Mouse (Mus musculus): ENCODE results near the gene Olfm1.

The Olfm1 gene

DNA sequence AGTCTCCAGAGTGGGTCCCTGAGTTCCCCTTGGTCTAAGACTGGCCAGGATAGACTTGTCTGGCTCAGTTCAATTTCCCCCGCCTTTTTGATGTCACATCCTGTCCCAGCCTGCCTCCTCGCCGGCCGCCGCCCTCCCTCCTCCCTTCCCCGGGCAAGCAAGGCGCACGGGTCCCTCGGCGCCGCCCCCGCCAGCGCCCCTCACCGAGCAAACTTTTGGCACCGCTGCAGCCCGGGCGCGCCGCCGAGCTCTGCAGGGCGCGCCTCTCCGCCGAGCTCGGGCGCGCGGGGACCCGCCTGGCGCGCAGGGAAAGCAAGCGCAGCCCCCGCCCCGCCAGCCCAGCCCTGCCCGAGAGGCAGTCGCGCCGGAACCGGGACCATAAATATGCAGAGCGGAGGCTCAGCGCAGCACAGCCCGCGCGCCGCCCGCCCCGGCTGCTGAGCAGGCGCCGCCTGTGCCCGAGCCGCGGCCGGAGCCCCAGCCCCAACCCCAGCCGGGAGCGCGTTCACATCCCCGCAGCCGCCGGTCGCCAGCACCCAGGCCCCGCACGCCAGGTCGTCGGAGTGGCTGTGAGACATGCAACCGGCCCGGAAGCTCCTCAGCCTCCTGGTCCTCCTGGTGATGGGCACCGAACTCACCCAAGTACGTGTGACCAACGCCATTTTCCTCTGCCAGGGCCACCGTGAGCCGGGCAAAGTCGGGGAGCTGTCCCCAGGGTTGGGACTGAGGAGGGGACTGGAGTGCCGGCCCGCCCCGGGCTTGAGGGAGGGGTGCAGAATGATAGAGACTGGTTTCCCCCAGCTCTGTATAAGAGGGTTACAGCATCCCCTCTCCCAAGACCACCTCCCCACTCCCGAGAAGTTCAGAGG is at the start of gene Olfm1:
Olfm1 (plus strand) TSS at position 172 of the 869 bp plus-strand sequence.
- no peak for DNase-seq (ENCODE audit: low read depth)

DNA sequence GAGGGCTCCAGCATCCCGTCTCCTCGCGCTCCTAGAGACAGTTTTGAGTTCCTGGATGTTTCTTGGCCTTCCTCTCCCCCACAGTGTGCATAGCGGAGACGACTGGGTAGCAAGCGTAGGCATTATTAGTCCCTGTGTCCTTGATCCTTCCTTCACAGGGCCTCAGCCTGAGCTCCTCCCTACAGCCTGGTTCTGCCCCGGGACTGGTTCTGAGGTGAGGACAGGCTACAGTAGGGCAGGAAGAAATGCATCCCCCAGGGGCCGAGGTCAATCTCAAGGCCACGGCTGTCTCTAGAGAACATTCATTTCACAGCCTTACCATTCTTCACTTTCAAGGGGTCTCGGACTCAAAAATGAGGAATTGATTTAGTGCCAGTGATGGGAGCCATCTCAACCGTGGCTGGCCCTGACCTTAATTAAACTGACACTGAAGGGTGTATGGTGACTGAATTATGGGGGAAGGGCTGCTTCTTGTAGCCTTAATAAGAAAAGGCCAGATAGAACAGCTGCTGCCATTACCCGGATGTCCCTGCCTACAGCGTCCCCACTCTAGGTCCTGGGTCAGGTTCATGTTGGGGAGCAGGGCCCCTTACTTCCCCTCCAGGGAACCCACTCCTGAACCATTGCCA is 49.3 kb upstream of the Olfm1 start:
- no peak for DNase-seq (ENCODE audit: low read depth)

DNA sequence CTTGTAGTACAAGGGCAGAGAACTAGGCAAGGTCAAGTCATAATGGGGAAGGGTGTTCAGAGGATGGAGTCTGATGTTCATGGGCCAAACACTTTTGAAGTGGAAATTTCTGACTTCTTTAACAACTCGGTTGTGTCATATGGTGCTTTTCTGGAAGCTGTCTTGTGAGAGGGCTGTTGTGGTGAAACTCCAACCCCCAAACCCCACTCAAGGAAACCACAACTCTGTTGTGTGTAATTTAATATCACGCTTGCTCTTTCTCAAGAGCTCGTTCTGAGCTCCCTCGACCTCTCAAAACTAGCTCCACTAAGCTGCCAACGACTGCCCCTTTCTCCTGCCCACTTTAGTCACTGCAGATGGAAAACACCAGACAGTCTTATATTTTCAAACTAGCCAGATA is 47.1 kb upstream of the Olfm1 start:
- no peak for DNase-seq (ENCODE audit: low read depth)

DNA sequence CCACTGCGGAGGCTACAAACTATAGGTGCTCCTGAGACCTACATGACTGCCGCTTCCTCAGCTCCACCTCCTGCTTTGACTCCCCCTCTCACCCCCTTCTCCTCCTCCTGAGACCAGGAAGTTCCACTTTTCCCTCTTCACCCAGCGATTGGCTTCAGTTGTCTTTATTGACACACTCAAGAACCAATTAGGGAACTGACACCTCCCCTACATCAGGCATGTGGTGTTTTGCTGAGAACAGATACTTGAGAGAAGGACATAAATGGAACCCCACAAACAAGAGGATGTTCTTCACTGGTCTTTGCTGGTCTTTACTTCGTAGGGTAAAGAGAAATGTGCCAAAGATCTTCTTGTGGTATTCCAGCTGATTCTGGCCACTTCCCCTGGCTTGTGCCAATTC is 46.6 kb upstream of the Olfm1 start:
- no peak for DNase-seq (ENCODE audit: low read depth)

DNA sequence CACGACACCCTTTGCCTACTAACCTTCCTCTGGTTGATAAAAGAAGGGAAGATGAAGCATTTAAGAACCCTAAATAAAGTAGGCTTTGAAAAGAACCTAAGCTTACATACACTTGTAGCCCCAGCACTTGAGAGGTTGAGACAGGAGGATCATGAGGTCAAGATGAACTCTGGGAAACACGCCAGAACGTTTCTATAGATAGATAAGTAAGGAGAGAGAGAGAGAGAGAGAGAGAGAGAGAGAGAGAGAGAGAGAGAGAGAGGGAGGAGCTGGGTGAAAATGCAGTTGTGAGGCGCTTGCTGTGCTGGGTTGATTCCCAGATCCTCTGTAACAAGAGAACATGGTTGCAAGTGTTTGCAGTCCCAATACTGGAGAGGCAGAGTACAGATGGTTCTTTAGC is 46.1 kb upstream of the Olfm1 start:
- DNase-seq (ENCODE audit: low read depth) = no peak

DNA sequence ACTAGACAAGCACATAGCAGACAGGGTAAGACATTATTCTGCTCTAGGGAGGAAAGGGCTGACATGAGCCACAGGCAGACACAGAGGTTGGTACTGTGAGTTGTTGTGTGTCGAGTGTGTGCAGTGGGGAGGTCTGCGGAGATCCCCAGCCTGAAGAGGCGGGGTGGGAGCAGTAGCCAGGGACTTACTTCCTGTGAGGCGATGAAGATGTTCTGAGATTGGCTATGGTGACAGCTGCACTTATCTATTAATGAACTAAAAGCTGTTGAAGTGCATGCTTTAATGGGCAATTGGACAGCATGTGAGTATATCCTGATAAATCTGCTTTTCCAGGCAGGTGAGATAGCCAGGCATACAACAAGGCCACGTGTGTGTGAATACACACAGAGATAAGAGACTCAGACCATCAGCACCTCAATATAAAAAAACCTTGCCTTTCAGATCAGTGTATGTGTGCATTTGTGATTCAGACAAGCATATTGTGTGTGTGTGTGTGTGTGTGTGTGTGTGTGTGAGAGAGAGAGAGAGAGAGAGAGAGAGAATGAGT is 45.5 kb upstream of the Olfm1 start:
- DNase-seq (ENCODE audit: low read depth) = no peak

DNA sequence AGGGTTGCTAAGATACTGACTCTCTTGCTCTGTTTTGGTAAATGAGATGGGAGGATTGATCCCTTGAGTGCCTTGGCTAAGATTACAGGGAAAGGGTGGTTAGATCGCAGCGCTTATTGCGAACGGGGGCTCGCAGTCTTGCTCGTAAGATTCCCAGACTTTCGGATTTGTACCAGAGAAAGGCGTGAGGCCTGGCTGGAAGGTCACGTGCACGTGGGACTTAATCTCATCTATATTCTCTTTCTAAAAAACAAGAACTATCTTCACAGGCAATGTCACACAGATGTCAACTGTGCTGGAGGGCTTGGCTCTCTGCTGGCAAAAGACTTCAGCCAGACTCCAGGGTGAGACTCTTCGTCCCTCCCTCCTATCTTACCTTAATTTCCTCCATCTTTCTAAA is 43.1 kb upstream of the Olfm1 start:
- no peak for DNase-seq (ENCODE audit: low read depth)

DNA sequence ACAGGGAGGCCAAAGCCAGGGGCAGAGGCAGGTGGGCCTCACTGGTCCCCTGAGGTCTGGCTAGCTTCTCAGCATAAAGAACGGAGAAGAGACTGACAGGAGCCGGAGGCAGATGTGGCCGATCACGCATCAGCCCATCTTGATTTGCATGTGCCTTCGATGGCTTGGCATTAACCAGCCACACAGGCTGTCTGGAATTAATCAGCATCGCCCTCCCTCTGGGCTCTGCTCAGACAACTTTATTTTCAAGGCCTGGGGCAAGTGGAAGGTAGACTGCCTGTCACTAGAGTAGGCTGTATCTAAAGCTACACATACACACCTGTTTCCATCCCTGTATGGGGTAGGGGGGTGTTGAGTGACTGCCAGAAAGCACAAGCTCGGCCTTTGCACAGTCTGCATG is 32.2 kb upstream of the Olfm1 start:
- DNase-seq (ENCODE audit: low read depth) = no peak

DNA sequence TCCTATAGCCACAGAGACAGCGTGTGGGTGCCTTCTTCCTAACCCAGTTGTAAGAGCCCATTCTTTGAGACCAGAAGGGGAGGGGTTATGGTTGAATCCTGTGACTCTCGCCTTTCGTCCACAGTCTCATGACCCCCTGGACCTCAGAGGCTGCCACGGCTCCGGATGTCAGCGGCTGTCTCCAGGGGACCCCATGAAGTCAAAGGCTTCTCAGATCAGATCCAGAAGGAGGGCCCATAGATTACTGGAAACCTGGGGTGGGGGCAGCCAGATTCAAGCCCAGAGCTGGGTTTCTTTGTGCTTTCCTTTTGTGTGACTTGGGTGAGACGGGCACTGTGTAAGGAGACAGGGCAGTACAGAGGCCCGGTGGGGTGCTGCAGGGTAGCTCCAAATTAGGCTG is 27.2 kb upstream of the Olfm1 start:
- no peak for DNase-seq (ENCODE audit: low read depth)

DNA sequence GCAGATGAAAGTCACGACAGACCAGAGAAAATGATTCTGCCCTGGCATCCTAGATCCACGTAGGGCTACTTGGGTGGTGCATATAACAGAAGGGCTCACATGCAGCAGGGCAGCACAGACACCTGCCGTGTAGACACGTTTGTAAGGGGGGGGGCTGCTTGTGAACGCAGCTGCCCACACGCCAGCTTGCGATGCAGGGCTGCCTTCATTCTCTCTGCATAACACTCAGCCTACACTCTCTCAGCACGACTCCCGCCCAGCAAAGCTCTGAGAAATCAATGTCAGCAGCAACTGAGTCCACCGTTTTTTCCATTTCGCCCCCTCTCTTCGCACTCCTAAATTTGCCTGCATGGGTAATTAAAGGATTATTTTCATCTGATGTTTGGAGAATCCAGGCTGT is 23.5 kb upstream of the Olfm1 start:
- no peak for DNase-seq (ENCODE audit: low read depth)

DNA sequence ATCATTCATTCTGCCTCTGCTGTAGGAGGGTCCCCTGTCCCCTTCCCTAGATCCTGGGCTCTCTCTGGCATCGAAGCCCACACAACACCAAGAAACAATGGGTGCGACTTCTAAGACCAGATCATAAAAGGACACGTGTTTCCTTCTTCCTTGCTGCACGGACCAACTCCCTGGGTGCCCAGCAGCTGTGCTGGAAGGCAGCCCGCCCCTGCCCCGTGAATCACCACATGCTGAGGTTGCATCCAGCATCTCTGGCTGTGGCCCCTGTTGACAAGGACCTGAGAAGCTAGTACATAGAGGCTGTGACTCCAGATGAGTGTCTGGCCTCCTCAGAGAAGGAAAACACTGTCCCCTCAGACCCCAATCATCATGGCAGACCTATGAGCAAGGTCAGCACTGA is 20.8 kb upstream of the Olfm1 start:
- DNase-seq (ENCODE audit: low read depth) = no peak

DNA sequence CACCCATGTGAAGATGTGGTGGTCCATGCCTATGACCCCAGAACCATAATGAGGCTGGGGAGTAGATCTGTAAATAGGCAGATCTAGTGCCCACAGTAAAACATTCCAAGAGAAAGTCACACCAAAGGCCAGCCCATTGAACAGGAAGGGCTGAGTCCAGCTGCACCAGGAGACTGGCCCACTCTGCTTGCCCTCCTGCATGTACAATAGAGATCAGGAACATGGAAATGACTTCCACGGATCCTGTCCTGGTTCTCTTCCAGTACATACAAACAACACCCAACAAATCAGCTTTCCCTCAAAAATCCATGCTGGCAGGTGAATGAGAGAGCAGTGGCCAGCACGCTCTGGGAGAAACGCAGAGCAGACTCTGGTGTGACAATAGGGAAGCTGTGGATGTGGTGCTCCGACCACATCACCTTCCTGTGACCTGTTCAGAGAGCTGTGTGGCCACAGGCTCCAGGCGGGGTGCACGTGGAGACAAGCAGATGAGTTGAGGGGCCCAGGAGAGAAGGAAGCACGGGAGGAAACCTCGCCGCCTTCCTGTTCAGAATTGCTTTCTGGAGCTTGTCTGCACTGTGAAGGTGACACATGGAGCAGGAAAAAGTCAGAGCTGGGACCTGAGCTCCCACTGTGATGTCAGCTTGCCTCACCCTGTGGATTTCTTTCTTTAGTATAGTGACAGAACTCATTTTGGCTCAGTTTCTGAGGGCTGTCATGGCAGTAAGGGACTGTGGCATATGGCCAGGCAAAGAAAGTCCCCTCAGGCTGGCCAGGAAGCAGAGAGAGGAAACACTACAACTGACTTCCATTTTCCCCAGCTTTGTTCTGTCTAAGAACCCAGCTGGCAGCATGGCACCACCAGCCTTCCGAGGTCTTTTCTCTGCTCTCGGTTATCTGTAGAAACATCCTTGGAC is 19.3 kb upstream of the Olfm1 start:
- DNase-seq (ENCODE audit: low read depth) = no peak

DNA sequence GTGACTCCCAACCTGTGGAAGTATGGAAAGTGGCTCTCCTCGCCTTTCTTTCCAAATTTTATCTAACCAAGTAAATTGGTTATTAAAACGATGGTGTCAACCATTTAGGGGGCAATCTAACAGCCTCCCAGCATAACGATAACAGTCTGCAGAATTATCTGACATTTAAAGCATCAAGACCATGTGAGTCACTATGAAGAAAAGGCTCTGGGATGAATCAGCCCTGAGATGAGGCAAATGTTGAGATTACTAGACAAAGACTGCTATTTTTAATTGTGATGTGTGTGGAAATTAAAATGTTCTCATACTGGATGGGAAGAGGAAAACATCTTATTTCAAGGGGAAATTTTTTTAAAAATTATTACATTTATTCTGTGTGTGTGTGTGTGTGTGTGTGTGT is 18.4 kb upstream of the Olfm1 start:
- no peak for DNase-seq (ENCODE audit: low read depth)

DNA sequence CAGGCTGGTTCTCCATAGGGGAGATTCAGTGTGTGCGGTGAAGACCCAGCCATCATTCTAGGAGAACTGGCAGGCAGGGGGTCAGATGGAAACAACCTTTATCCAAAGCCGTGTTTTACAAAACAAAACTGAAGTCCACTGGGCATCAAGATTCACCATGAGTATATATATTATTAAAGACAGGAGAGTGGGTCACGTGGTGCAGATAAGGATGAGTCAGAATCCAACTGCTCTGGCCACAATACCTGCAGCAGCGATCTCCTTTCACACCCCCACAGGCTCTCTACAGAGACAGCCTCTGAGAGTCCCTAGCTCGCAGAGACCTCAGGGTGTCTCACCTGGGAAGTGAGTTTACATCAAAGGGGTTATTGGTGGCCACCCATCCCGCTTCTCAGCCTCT is 14.2 kb upstream of the Olfm1 start:
- DNase-seq (ENCODE audit: low read depth) = no peak

DNA sequence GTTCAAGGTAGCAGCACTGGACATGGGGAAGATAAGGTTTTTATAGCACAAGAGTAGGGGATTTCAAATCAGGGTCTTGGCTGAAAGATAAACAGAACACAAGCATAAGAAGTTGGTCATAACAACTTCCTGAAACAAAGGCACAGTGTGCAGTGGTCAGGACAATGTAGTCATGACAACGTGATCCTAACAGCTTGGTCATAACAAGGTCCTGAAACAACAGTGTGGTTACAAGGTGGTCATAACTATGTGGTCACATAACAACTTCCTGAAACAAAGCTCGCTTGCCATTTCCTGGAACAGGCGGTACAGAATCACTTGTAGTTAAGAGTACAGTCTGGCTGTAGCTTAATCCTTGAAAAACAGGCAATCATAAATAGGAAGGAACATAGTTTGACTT is 12.7 kb upstream of the Olfm1 start:
- no peak for DNase-seq (ENCODE audit: low read depth)

DNA sequence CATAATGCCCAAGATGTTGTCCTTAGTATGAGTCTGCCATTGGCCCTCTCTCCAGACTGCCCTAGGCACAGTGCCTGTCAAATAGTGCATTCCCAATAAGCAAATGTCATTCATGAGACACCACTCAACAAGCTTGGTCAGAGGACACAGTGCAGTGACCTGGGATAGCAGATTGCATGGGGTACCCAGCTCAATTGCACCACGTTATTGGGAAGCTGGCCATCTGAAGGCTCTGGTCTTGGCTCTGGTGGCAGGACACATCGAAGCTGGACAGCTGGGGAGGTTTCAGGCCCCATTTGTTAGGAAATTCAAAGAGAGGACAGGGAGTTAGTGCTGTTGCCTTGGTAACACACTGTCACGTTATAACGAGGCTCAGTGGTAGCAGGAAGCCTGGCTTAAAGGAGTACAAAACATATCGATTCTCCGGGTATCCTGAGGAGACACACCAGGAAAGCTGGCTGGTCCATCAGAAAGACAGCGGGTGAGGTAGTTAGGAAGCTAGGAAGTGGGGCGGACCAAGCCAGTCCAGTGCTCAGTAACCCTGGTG is 4.3 kb upstream of the Olfm1 start:
- DNase-seq (ENCODE audit: low read depth) = no peak

DNA sequence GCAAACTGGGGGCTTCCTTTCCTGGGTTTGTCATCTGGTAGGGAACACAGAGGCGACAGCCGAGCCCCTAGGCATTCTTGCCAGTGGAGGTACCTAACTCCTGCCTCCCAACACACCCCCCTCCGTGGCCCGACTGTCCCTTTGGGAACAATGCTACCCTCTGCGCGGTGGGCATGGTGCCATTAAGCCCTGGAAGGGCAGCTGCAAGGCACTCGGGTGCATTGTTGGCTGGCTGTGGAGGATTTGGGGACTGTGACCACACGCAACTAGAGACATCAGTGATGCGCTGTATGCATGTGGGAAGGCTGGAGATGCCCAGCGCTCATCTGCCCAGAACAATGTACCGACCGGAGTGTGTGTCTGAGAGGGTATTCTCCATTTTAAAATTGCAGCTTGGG is 897 bp downstream of the Olfm1 start:
- DNase-seq (ENCODE audit: low read depth) = no peak

DNA sequence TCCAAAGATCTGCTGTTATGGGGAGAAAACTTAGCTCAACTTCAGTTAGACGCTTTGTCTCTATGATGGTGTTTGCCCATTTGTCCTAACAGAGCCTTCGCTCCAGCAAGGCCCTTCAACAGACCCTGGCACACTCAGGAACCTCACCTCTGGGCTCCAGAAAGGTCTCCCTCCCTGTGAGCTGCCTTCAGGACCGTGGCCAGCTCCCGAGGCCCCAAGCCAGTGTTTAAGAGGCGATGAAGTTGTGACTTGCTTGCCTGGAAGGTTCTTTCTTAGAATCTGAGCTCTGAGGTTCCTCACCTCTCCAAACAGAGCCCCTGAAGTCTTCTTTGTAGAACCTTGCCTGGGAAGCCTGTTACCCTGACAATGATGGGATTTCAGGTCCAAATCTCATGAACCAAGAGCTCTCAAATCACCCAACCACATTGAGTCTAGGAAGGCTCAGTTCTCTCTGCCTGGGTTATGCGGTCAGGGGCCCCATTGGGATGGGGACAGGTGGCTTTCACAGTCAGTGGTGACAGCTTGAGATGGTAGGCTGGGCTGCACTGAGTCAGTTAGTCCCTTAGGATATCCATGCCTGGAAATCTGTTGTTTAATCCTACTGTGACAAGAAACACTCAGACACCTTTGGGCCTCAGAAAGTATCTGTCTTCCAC is 2.3 kb downstream of the Olfm1 start:
- no peak for DNase-seq (ENCODE audit: low read depth)

DNA sequence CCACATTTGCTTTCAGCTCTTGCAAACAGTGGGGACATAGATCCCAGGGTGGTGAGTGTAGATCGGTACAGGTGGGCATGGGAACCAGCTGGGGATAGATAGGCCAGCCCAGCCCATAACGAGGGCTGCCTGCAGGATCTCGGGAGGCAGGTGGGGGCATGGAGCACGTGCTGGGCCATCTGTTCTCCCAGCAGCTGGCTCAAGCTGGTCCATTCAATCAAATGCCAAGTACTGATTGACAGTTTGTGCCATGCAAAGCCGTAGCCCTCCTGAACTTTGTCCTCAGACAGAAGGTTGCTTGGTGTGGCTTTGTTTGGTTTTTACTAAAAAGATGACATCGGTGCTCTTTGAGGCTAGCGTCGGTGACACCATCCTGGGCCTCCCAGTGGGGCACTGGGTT is 2.9 kb downstream of the Olfm1 start:
- DNase-seq (ENCODE audit: low read depth) = no peak

DNA sequence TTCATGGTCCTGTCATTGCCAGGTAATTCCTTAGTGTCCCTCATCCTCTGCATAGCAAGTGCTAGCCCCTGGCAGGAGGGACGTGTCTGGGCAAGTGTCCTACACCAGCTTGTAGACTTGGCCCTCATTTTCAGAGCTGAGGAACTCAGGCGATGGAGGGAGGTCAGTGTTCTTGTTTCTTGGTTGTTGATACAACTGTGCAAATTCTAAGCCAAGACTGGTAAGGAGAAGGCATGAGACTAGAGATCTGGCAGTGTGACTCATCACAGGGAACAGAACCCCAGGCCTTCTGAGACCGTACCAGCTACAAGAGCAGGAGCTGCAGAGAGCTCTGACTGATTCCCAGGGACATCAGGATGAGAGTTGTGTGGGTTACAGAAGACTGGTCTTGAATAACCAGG is 8.6 kb downstream of the Olfm1 start:
- DNase-seq (ENCODE audit: low read depth) = no peak

DNA sequence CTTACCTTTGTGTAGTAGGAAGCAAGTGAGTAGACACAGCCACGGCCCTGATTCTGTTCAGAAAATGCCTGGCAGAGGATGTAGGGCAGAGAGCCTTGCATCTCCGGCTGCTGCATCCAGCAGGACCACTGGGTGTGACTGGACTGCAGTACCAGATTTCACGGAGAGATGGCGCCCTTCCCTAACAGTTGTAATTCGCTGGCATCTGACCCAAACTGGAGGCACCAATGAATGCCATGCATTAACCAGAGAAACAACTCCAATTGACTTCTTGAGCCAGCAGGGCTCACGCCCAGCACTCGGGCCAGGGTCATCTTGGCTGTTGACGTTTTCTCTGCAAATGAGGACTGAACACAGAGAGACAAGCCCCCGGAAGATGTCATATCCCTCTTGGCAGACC is 11.4 kb downstream of the Olfm1 start:
- DNase-seq (ENCODE audit: low read depth) = peak; percentile 40

Measured in naive thymus-derived CD4-positive, alpha-beta T cell, adult 2 months (primary cell).